Mouse (Mus musculus) heart, postnatal 10 days (tissue): ENCODE data around the gene Gm9747. TPM values are rescaled to one million over a fixed set of nuclear protein-coding genes. Genes with fewer than 3 reads are reported as not detected.

Experiments
- DNase-seq, 2 experiments: peaks; one replicate each; pipeline ENCODE4 v3.0.0; 2021
- intact Hi-C: fragments of 180-260 bp; cut with DNase I; formaldehyde crosslinking; loops from one replicate; pipeline ENCODE4 v1.15.1; 2025
- total RNA-seq, 2 experiments: library from RNA; stranded (reverse); gene quantifications; 2 replicates each; pipeline ENCODE4 v1.2.3; 2021

Gene Gm9747
- total RNA-seq, 2 experiments from 2014 or later: not detected

DNA sequence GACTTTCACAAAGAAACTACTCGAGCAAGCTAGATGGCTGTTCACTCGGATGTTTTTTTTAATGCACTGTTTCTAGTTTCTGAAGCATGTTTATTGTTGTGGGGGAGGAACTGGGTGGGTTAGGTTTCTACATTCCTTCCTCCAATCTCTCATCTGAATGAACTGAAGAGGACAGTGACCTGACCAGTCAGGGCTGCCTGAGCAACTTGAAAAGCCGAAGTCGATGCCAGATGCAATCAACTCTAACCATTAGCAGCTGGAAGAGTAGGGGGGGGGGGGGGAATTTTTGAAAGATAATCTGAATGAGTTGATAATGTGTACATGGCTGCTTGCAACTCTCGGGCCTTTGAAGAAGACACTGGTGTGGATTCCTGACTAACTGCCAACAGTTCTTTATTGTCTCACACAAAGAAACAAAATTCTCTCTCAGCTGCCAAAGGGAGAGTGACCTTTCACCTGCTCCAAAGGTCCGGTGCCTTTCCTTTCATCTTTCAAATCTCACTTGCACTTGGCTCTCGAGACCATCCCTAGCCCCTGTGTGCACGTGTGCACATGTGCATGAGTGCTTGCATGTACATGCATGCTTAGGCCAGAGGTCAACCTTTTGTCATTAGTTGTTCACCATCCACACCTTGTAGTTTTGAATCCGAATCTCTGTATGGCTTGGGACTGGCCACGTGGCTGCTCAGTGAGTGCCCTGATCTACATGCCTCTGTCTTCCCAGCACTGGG lies 14.5 kb downstream of the Gm9747 start:
- intact Hi-C loops: loop anchor here (5.0 kb wide), 1 partner anchor 35 kb away; no protein-coding TSS in a partner anchor

DNA sequence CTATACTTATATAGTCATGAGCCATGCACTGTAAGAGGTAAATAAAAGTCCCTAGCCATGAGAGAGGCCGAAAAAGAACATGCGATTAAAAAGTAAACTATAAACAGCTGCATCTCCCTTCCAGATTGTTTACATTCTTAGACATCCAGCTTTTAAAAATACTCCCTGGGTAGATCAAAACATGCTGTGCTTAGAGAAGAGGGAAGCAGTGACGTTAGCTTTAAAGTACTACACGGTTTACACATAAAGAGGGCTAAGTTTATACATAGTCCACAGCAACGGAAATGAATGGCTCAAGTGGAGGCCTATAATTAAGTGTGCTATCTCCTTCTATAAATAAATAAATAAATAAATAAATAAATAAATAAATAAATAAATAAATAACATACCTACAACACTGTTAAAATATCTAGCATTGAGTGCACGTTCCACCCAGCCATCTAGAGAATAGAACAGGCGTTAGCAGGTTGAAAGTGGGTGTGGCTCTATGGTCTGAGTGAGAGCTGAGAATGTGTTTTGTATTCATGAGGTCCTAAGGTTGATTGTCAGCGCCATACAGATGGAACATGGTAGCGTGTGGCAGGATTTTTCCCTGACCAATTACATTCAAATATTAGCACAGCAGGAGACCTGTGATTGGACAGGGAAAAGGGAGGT lies 21.0 kb downstream of the Gm9747 start:
- DNase-seq: no peak
- intact Hi-C loops: loop anchor here (5.0 kb wide), 1 partner anchor 52 kb away; no protein-coding TSS in a partner anchor

More for the DNA sequence above, 14.5 kb downstream of the Gm9747 start:
- no peak for DNase-seq

DNA sequence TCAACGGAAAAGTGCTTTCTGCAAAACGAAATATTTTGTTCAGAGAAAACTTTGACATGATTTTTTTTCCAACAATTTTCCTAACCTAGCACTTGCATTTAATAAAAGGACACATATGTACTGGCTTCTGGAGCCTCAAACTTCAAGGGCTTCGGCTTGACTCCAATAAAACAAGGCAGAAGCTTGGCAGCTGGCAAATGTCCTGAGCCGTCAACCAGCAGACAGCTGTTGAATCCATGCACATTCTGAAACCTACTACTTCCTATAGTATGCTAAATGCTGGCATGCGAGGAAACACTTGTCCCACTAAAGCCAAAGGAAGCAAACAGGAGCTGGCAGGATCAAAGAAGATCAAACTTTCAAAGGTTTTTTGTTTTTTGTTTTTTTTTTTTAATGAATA lies 24.5 kb downstream of the Gm9747 start:
- intact Hi-C loops: no loop called here
- peak; percentile 61 to 69 for DNase-seq

DNA sequence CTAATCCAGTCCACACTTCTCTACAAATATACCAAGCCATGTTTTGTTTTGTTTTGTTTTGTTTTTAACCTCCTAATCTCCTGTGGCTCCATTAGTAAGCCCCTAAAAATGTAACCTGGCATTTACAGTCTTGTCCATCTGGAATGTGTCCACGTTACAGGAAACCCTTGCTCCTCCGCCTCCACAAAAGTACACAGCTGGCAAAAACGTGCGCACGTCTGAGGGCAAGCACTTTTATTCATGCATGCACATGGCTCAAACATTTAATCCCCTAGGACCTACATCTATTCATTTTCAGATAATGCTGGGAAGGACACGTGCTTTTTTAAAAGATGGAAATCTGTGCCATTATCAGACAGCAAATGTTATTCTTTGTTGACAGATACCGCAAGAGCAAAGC lies 25.4 kb downstream of the Gm9747 start:
- peak in 1 of 2 experiments; percentile 28 for DNase-seq

DNA sequence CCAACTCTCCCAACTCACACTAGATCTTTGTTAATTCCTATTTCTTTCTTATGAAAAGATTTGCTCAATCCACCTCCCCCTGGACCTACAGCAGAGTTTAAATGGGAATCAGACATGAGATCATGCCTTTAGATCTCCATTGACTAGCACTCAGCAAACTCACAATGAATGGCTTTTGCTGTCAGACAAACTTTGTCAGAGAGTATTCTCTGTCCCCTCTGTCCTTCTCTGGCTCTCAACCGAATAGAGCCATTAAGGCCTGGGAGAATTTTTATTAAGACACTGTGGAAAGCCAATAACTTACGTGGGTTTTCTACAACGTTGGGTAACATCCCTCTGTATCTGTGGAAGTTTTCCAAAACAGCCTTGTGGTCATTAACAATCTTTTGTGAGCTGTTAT lies 27.1 kb downstream of the Gm9747 start:
- DNase-seq: no peak
- intact Hi-C loops: no loop called here

More for the DNA sequence above, 25.4 kb downstream of the Gm9747 start:
- intact Hi-C loops: no loop called here

DNA sequence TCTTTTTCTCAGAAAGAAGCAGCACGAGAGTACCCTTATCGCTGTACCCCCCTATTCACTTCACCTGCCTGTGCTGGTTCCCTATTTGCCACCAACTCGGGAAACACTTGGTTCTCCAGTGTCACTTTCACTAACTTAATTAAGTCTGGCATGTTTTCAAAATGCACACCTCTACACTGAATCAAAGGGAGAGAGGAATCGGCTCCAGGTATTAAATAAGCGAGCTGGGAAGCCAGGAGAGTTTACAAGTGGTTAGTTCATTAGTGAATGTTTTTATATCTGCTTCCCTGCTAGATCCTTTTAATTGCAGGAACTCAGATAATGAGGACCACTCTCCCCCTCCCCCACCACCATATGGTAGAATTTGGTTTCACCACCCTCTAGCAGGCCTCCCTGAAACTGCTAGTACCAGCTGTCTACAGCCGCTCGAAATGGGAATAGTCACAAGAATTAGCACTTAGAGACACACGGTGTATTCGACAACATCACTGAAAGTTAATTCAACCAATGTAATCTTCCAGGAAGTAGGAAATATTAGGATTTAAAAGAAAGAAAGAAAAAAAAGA lies 28.2 kb downstream of the Gm9747 start:
- DNase-seq: no peak
- intact Hi-C loops: no loop called here

DNA sequence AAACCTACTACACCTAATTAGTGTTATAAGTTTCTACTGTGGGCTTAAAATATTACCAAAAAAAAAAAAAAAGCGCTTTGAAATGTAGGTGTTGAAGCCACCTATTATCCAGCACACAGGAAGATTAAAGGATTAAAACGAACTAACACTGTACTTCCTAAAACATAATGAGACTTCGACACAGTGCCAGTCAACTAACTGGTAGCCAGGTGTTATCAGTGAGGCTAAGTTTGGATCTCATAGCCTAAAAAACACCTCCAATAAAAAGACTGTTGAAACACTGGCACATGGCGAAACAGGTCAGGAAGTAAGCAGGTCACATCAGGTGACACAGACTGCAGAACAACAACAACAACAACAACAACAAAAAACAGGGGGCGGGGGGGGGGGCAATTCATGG lies 28.7 kb downstream of the Gm9747 start:
- intact Hi-C loops: no loop called here
- DNase-seq: no peak

DNA sequence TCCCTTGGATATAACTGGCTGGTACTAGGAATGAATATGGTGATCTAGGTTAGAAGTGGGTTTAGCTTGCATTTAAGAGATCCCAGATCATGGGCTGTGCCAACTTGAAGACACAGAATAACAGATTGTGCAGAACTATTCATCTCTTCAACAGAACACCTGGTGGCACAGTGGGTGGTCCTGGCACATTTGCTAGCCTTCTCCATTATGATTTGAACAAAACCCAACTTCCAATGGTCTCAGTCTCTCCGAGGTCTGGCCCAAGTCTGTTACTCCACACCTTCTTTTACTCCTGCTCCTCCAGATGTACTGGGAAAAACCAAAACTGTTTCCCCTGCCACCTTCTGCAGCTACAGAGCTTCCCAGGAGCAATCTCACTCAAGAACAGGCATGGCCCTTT lies 29.4 kb downstream of the Gm9747 start:
- DNase-seq: no peak
- intact Hi-C loops: no loop called here

DNA sequence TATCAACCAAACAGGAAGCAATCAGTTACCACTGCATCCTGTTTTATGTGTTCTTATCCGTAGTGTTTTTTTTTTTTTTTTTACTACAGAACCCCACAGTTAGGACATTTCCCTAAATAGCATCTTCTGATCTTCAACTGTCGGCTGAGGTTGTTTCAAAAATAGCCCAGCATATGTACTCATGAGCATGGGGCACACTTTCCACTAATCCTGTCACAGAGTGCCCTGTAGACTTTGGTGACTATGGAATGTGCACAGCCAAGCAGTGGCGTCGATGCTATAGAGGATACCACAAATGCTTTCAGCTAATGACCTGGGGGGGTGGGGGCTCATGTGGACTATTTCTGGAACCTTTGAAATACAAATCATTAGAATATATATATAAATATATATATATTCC lies 34.6 kb downstream of the Gm9747 start:
- DNase-seq: no peak
- intact Hi-C loops: no loop called here

DNA sequence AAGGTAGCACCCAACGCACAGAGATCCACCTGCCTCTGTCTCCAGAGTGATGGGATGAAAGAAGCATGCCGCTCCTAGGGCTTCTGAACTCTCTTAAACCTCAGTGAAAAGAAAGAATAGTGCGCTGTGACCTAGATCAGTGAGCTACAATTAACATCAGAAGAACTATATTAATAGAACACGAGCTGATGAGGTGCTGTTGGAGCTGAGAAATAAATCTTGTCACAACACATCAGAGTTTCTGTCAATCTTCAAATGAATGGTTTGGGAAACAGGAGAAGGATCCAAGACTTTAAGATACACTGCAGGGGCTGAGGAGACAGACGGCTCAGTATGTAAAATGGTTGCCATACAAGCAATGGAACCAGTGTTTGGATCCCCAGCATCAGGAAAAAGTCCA lies 39.3 kb downstream of the Gm9747 start:
- intact Hi-C loops: no loop called here
- no peak for DNase-seq

DNA sequence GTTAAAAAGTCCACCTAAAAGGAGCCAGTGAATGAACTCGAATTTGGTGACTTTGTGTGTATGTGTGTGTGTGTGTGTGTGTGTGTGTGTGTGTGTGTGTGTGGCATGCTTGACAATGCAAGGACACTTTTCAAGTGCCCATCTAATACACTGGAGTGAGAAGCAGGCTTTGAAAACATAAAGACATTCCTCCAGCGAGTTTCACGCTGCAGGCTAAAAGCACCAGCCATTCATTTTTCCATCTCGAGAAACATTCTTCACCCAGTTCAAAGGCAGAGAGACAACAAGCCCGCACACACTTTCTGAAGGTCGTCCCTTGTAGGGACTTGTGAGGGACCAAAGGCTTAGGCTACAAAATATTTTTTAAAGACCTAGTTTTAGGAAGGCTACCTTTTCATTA lies 40.6 kb downstream of the Gm9747 start:
- no peak for DNase-seq
- intact Hi-C loops: no loop called here

DNA sequence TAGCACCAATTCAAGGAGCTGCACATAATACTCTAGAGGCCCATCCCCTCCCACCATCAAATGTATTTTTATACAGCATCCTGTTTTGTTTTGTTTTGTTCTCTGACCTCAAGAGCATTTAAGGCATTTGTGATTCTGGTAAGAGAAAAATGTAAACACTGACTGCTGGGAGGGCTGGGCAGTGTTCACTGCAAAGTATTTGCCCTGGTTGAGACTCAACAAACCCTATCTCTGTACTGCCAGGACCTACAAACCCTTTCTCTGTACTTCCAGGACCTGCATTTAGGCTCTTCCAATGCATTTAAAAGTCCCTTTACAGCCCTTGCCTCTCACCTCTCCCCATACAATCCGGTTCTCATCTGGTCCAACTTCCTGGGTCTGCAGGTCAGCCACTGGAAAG lies 41.4 kb downstream of the Gm9747 start:
- intact Hi-C loops: no loop called here
- DNase-seq: no peak

DNA sequence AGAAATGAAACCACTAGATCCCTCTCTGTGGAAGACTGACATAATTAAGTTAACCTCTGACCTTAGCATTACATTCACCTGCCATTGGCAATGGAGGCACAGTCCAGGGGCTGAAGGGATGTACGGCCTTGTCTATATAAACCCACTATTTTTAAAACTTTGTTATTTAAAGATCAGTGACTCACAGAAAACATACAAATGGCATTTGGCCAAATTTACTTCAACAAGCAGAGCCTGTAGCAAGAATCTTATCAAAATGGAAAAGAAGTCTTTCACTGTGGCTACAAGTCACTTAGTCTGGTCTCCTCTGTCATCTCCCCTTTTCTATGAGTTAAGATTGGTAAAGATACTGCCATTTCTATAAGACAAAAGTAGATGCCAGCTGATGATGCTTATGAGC lies 46.9 kb downstream of the Gm9747 start:
- no peak for DNase-seq
- intact Hi-C loops: loop anchor here (5.0 to 10.0 kb wide), 2 partner anchors 32 to 545 kb away; no protein-coding TSS in a partner anchor

DNA sequence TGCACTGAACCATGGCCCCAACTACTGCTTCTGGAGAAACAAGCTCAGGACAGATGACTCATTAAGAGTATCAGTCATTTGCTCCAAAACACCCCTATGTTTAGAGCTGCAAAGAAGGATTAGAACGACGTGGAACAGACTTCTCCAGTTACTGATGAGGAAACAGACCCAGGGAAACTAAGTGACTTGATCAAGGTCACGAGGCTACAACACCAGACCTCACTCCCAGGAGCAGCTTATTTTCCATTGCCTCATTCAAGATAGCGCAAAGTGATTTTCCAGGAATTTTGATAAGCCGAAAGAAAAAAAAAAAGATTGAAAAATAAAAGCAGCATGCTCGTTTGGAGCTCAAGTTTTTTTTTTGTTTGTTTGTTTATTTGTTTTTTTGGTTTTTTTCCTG lies 48.9 kb downstream of the Gm9747 start:
- no peak for DNase-seq
- intact Hi-C loops: loop anchor here (5.0 to 10.0 kb wide), 2 partner anchors 35 to 547 kb away; no protein-coding TSS in a partner anchor

DNA sequence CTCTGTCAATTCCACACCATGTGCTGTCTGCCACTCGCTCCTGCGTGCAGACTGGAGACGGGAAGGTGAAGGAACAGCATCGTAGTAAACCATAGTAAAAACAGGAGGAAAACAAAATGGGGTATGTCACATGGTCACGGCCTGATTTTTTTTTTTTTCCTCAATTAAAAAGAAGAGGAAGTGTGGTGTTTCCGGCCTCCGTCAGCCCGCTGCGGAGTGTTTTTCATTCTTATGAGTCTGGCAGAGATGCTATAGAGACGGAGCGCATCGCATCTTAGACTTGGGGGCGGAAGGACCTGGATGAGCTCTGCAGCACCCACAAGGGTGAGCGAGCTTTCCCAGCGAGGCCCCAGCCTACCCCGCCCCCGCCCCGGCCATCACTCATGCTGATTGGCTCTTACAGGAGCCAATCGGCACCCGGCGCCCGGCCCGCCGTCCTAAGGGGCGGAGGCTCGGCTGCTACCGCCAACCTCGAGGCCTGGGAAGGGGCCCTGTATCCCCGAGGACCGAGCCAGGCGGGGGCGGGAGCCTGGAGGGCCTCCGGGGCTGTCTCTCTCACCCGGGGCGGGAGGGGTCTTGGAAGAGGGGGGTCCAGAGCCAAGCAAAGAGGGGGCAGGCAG lies 50.2 kb downstream of the Gm9747 start:
- intact Hi-C loops: loop anchor here (5.0 to 10.0 kb wide), 2 partner anchors 36 to 548 kb away; no protein-coding TSS in a partner anchor
- DNase-seq: peak; percentile 92 to 94

DNA sequence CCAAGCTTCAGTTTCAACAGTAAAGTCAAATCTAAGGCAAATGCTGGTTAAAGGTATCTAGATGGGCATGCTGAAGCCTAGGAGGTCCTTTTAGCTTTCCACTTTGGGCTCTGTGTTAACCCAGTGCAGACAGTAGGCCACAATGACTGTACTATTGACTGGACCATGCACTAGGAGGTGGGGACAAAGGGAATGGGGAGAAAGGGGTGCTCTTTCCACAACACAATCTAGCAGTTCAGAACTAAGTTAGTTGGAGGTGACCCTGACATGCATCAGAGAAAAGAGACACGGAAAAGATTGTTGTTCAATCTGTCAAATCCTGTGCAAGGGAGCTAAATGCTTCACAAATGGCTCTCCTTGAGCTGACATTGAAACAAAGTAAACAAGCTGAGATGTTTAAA lies 51.0 kb downstream of the Gm9747 start:
- intact Hi-C loops: loop anchor here (5.0 to 10.0 kb wide), 2 partner anchors 37 to 549 kb away; no protein-coding TSS in a partner anchor
- DNase-seq: peak; percentile 58 to 63

DNA sequence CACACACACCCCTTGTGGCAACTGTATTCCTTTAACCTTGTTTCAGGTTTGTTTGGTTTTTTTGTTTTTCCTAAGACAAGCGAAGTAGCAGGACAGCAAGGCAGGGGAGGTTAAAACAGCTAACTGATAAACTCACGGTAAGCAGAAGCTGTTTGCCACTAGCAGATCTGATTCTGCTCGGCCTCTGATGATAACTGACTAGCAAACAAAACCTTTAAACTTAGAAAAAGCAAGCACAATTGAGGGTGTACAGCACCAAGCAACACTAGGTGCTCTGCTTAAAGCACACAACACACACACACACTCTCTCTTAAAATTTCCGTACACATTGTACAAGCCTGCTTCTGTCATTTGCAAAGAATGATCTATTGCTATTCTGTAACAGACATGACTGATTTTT lies 51.5 kb downstream of the Gm9747 start:
- DNase-seq: peak in 1 of 2 experiments; percentile 32
- intact Hi-C loops: loop anchor here (5.0 to 10.0 kb wide), 2 partner anchors 37 to 550 kb away; no protein-coding TSS in a partner anchor
